Mouse (Mus musculus) cortical plate, adult 2 months (tissue): ENCODE data around the gene Rnf222.

ENCODE experiments used
- CTCF ChIP-seq: fragments of 200-500 bp; IDR thresholded peaks from 2 replicates; pipeline ENCODE4 v1.5.1; 2011; ENCODE audit warnings: mild to moderate bottlenecking, control low read depth, low read length; ENCODE audit not compliant: insufficient read depth; ENCODE audit errors: extremely low read depth
- POLR2A ChIP-seq: fragments of 200-500 bp; IDR thresholded peaks from 2 replicates; pipeline ENCODE4 v1.6.1; 2011; ENCODE audit warnings: mild to moderate bottlenecking, low read length, control low read depth; ENCODE audit not compliant: insufficient read depth; ENCODE audit errors: extremely low read depth

DNA sequence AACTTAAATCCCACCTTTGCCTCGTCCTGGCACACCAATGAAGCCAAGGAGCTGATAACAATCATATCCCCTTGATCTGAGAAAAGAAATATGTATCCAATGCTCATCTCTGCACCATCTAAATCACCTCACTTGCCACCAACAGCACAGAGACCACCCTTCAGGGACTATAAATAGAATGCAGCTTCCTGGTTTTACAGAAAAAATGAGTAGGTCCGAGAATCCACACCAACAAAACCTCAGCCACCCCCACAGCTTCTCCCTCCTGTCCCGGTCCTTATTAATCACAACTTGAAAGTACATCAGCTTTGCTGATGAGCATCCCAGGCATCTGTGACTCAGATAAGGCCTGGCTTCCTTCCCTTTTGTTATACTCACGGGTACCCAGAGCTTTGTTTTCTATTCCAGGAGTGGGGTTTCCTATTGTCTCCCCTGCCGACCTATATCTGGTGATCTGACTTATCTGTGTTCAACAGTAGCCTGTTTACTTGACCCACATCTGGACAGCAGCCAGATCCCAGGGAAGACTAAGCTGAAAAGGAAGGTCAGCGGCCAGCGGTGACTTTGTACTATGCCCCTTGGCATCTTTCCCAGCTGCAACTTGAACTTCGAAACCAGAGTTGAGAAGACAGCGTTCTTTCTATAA, 23.7 kb upstream of the Rnf222 start:
- TF ChIP-seq POLR2A (no peak), CTCF (no peak)
